Mouse (Mus musculus): ENCODE results near the gene Trim9. TPM values are rescaled to one million over a fixed set of nuclear protein-coding genes. Genes with fewer than 3 reads are reported as not detected.
A peak's percentile ranks its signal among the peaks of the same experiment; 100 is the strongest.

The Trim9 gene
- polyA plus RNA-seq (2012), result not detected in 2 replicates

DNA sequence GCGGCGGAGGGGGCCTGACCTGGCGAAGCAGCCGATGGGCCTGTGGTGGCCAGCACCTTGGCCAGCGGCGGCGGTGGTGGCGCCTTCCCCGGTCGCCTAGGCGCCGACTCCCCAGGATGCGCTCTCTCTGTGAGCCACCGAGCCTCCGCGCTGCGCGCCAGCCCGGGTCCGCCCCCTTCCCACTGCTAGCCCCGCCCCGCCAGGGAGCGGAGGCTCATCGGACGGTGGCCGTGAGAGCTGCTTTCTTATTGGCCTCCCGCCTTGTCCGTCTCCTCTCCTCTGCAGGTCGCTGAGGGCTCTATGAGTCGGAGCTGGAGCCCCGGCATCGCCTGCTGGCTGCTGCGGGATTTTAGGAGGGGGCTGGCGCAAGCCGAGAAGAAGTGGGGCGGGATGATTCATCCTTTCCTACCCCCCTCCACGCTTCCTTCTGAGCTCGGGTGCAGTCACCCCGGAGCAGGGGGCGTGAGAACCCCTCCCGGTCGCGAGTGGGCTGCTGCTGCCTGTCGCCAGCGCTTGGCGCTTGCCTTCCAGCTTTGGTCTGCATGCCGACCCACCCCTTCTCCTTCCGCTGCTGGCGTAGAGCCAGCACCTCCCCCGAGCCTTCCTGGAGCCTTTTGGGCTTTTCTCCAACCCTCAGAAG, at the start of gene Trim9:
Gene Trim9, minus strand, starts transcription at position 413 of the 640 bp plus-strand sequence.
- Histone ChIP-seq H3K4me3 (replicated peaks) (peak within 1 kb of the TSS; percentile 44), H3K27me3 (ENCODE audit: control insufficient read depth) (peaks cover 54% of the 10 kb centered on the region)

DNA sequence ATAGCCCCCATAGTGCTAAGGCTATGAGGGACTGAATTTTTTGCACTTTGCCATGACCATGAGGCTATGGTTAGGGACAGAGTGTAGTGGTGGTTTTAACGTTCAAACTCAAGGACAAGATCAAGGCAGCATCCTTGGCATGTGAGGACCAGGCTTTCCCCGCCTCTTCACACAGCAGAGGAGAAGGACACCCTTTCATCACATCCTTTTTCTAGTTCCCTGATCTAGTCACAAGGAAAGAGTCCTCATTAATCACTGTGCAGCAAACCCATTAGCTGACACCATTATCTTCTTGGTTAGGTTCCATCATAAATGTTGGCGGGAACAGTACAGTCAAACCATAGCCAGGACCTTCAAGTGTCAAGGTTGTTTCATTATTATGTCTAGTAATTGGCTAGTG, 47.6 kb upstream of the Trim9 start:
- no peaks in the 10 kb centered on the region for H3K4me1 ChIP-seq (ENCODE audit: control insufficient read depth)
- H3K27me3 ChIP-seq (ENCODE audit: control insufficient read depth), result no peaks in the 10 kb centered on the region
- TF ChIP-seq TAL1 (IDR thresholded peaks at IDR 0.05; ENCODE audit: low read length), result no peak
- no peak for TF ChIP-seq GATA1 (IDR thresholded peaks at IDR 0.05; ENCODE audit: low read length)
- no peak overlapping the region for H3K4me3 ChIP-seq (replicated peaks)
- H3K36me3 ChIP-seq (ENCODE audit: control insufficient read depth), result no peaks in the 10 kb centered on the region
- H3K9me3 ChIP-seq (ENCODE audit: control insufficient read depth, low read length), result no peaks in the 10 kb centered on the region

More for the DNA sequence above, at the start of gene Trim9:
- Histone ChIP-seq H3K9me3 (ENCODE audit: control insufficient read depth, low read length) (peaks cover 2% of the 10 kb centered on the region; the same call in 1 of the 2 replicates), H3K36me3 (ENCODE audit: control insufficient read depth) (no peaks in the 10 kb centered on the region), H3K4me1 (ENCODE audit: control insufficient read depth) (peaks cover 21% of the 10 kb centered on the region)
- no peak for TF ChIP-seq GATA1 (IDR thresholded peaks at IDR 0.05; ENCODE audit: low read length)
- no peak for TF ChIP-seq TAL1 (IDR thresholded peaks at IDR 0.05; ENCODE audit: low read length)

DNA sequence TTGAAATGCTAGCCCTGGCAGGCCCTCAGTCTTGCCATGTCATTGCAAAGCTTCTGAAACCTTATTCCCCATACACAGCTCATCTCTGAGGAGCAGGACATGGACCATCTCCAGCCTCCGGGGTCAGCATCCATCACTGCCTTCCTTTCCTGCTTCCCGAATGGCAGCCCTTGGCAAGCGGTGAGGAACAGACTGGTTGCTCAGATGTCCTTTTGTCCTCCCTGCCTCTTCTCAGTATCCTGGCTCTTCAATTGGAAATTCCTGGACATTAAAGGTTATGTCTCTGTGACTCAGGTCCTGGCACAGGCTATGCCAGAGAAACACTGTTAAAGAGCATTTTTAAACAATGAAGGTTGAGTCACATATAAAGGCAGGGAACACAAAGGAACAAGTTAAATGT, 43.8 kb upstream of the Trim9 start:
- TF ChIP-seq GATA1 (IDR thresholded peaks at IDR 0.05; ENCODE audit: low read length), result no peak
- TF ChIP-seq TAL1 (IDR thresholded peaks at IDR 0.05; ENCODE audit: low read length), result no peak
- Histone ChIP-seq H3K4me1 (ENCODE audit: control insufficient read depth) (no peaks in the 10 kb centered on the region), H3K9me3 (ENCODE audit: control insufficient read depth, low read length) (no peaks in the 10 kb centered on the region), H3K27me3 (ENCODE audit: control insufficient read depth) (no peaks in the 10 kb centered on the region), H3K4me3 (replicated peaks) (no peak overlapping the region), H3K36me3 (ENCODE audit: control insufficient read depth) (no peaks in the 10 kb centered on the region)

DNA sequence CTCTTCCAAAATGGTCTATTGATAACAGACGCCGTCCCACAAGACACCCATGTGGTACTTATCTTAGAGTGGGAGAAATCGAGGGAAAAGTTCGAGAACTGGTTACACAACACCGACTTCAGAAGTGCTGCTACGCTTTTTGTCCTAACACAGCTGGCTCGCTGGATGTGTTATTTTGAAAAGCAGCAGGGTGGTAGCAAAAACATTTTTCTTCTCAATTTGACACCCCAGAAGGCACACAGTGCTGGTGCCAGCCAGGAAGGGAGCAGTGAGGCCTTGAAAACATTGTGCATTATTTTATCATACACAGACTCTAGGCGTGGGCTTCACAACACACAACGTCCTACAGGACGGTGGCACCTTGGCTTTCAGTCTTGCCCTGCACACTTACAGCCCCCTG, 27.6 kb upstream of the Trim9 start:
- no peaks in the 10 kb centered on the region for H3K27me3 ChIP-seq (ENCODE audit: control insufficient read depth)
- H3K36me3 ChIP-seq (ENCODE audit: control insufficient read depth), result no peaks in the 10 kb centered on the region
- no peak overlapping the region for H3K4me3 ChIP-seq (replicated peaks)
- no peaks in the 10 kb centered on the region for H3K9me3 ChIP-seq (ENCODE audit: control insufficient read depth, low read length)
- no peaks in the 10 kb centered on the region for H3K4me1 ChIP-seq (ENCODE audit: control insufficient read depth)
- TF ChIP-seq GATA1 (IDR thresholded peaks at IDR 0.05; ENCODE audit: low read length), result no peak

DNA sequence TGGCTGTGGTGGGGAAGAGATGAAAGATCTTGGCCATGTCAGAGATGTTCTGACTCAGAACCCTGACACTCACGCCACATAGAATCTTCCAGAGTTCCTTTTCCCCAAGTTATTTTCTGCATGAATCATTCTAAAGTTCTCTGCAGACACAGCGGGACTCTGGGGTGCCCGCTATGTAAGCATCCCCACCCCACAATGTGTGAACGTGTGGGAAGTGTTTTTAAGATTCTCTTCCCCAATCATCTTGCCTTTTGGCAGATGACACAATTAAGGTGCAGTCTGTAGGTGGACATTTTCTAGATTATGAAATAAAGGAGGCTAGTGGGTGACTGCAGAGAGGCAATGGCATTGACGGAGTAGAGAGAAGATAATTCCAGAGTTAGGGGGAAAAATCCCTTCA, 25.5 kb upstream of the Trim9 start:
- Histone ChIP-seq H3K27me3 (ENCODE audit: control insufficient read depth) (no peaks in the 10 kb centered on the region), H3K4me3 (replicated peaks) (no peak overlapping the region), H3K4me1 (ENCODE audit: control insufficient read depth) (no peaks in the 10 kb centered on the region), H3K36me3 (ENCODE audit: control insufficient read depth) (no peaks in the 10 kb centered on the region), H3K9me3 (ENCODE audit: control insufficient read depth, low read length) (no peaks in the 10 kb centered on the region)
- no peak for TF ChIP-seq GATA1 (IDR thresholded peaks at IDR 0.05; ENCODE audit: low read length)
- TF ChIP-seq TAL1 (IDR thresholded peaks at IDR 0.05; ENCODE audit: low read length), result no peak

DNA sequence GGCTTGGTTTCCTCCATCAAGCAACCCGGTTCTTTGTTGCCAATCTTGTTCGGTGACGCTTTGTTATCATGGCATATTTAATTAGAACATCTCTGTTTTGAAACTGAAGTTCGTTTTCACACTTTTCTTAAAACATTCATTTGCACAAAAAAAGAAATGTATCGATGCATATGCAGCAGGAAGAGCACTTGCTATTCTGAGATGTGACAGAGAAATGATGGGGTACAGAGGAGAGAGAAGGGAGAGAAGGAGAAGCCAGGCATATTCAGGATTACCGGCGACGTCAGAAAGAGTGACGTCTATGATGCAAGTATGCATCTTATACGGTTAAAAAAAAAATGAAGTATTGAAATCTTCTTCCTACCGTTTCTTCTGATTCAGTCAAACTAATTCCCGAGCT, 21.9 kb upstream of the Trim9 start:
- H3K4me3 ChIP-seq (replicated peaks), result no peak overlapping the region
- TF ChIP-seq TAL1 (IDR thresholded peaks at IDR 0.05; ENCODE audit: low read length) (no peak), GATA1 (IDR thresholded peaks at IDR 0.05; ENCODE audit: low read length) (no peak)

DNA sequence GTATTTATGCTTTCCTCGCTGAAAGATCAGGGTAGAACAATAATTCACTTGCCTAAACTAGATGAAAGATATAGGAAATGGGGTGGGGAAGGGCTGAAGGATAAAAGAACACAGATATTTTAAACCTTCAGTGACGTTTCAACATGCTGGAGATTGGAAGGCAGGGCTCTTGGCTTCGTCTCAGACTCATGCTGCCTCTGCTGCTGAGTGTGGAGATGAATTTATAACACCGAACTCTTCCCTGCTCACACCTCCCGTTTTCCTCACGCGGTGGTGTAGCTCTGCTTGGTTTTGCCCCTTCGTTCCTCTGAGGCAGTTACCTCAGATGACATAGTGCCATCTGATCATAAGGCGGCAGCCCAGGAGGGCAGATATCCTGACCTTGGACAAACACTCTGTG, 21.4 kb upstream of the Trim9 start:
- no peaks in the 10 kb centered on the region for H3K9me3 ChIP-seq (ENCODE audit: control insufficient read depth, low read length)
- TF ChIP-seq GATA1 (IDR thresholded peaks at IDR 0.05; ENCODE audit: low read length) (no peak), TAL1 (IDR thresholded peaks at IDR 0.05; ENCODE audit: low read length) (no peak)
- H3K4me1 ChIP-seq (ENCODE audit: control insufficient read depth), result no peaks in the 10 kb centered on the region
- H3K27me3 ChIP-seq (ENCODE audit: control insufficient read depth), result no peaks in the 10 kb centered on the region
- no peaks in the 10 kb centered on the region for H3K36me3 ChIP-seq (ENCODE audit: control insufficient read depth)
- H3K4me3 ChIP-seq (replicated peaks), result no peak overlapping the region

More for the DNA sequence above, 21.9 kb upstream of the Trim9 start:
- Histone ChIP-seq H3K4me1 (ENCODE audit: control insufficient read depth) (no peaks in the 10 kb centered on the region), H3K9me3 (ENCODE audit: control insufficient read depth, low read length) (no peaks in the 10 kb centered on the region), H3K36me3 (ENCODE audit: control insufficient read depth) (no peaks in the 10 kb centered on the region), H3K27me3 (ENCODE audit: control insufficient read depth) (no peaks in the 10 kb centered on the region)

DNA sequence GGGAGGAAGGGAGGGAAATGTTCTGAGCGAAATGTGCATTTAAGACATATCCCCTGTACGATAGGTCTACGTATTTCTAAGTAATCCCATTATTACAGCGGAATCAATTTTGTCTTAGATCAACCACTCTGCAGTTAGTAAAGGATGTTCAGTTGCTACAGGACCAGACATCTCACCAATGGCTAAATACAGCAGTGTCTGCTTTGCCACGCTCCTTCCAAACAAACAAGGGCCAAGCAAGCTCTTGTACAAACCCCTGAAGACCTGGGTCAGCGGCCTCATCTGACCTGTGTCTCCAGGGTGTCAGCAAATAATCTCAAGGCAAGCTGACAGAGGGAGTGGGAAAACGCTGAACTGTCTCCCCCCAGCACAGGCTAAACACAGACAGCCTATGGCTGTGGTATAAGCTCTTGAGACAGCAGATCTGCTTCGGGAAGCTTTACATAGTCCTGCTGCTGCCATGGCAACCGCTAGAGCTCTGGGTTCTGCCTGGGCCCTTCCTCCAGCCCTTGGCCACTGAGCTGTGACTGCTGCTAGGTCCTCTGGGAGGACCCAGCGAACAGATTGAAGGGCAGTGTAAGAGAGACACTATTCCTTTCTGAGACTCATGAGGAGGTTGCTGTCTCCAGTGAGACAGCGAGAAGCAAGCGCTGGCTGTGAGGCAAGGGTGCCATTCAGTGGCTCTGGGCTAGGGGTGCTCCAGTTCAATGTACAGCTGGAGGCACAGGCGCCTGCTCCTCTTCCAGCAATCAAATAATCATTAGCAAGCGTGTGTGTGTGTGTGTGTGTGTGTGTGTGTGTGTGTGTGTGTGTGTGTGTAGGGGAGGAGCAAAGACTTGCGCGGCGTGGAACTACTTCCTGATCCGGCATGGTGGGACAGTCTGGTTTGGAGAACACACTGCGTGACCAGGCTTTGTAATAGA, 20.2 kb upstream of the Trim9 start:
- no peak overlapping the region for H3K4me3 ChIP-seq (replicated peaks)
- H3K4me1 ChIP-seq (ENCODE audit: control insufficient read depth), result no peaks in the 10 kb centered on the region
- H3K9me3 ChIP-seq (ENCODE audit: control insufficient read depth, low read length), result no peaks in the 10 kb centered on the region
- no peak for TF ChIP-seq GATA1 (IDR thresholded peaks at IDR 0.05; ENCODE audit: low read length)
- TF ChIP-seq TAL1 (IDR thresholded peaks at IDR 0.05; ENCODE audit: low read length), result no peak
- H3K36me3 ChIP-seq (ENCODE audit: control insufficient read depth), result no peaks in the 10 kb centered on the region
- H3K27me3 ChIP-seq (ENCODE audit: control insufficient read depth), result no peaks in the 10 kb centered on the region

DNA sequence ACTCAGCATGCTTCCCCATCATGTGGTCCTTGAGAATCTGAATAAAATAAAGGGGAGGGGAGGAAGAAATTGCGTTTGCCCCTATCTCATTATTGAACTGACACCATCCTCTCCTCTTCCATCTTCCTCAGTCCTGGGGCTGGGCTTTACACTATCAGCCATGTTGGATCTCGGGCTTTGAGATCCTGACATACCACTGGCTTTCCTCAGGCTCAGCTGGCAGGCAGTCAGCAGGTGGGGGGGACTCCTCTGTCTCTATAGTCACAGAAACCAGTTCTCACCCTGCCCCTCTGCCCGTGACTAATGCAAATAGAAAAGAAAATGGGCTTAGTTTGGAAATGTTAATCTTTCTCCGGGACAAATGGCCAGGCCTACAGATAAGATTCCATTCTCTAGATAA, 15.6 kb upstream of the Trim9 start:
- H3K27me3 ChIP-seq (ENCODE audit: control insufficient read depth), result no peaks in the 10 kb centered on the region
- no peaks in the 10 kb centered on the region for H3K9me3 ChIP-seq (ENCODE audit: control insufficient read depth, low read length)
- TF ChIP-seq GATA1 (IDR thresholded peaks at IDR 0.05; ENCODE audit: low read length), result no peak
- H3K4me1 ChIP-seq (ENCODE audit: control insufficient read depth), result no peaks in the 10 kb centered on the region
- H3K36me3 ChIP-seq (ENCODE audit: control insufficient read depth), result no peaks in the 10 kb centered on the region
- no peak overlapping the region for H3K4me3 ChIP-seq (replicated peaks)
